Mouse (Mus musculus) forebrain, embryonic 16.5 days (tissue): Measurements from ENCODE around the gene Zgrf1. TPM values are rescaled to one million over a fixed set of nuclear protein-coding genes. Genes with fewer than 3 reads are reported as not detected.

Source experiments
- ATAC-seq: fragments of 200-750 bp; cut with Nextera tagmentation; 2 replicates; pipeline ENCODE4 v1.8.0; 2017; ENCODE audit warnings: mild to moderate bottlenecking, moderate library complexity
- H3K27ac ChIP-seq: fragments of 300-500 bp; sonication (generic); 2 replicates; pipeline ENCODE4 v1.5.1; 2014; ENCODE audit warnings: low read length, control low read depth
- H3K27me3 ChIP-seq: fragments of 300-500 bp; sonication (generic); replicated peaks from 2 replicates; pipeline ENCODE4 v1.6.1; 2014; ENCODE audit warnings: low read length; ENCODE audit not compliant: control insufficient read depth, insufficient read depth
- H3K36me3 ChIP-seq: fragments of 300-500 bp; sonication (generic); 2 replicates; pipeline ENCODE4 v1.6.1; 2014; ENCODE audit not compliant: control insufficient read depth, insufficient read depth
- H3K4me1 ChIP-seq: fragments of 300-500 bp; sonication (generic); replicated peaks from 2 replicates; pipeline ENCODE4 v1.6.1; 2014; ENCODE audit warnings: low read length; ENCODE audit not compliant: control insufficient read depth, insufficient read depth
- H3K4me2 ChIP-seq: fragments of 300-500 bp; sonication (generic); 2 replicates; pipeline ENCODE4 v1.6.1; 2014; ENCODE audit warnings: mild to moderate bottlenecking, low read length, control low read depth
- H3K4me3 ChIP-seq: fragments of 300-500 bp; sonication (generic); replicated peaks from 2 replicates; pipeline ENCODE4 v1.5.1; 2014; ENCODE audit warnings: mild to moderate bottlenecking, low read length, control low read depth
- H3K9ac ChIP-seq: fragments of 300-500 bp; sonication (generic); replicated peaks from 2 replicates; pipeline ENCODE4 v1.6.1; 2014; ENCODE audit warnings: low read depth, low read length, control low read depth
- H3K9me3 ChIP-seq: fragments of 300-500 bp; sonication (generic); 2 replicates; pipeline ENCODE4 v1.6.1; 2016; ENCODE audit warnings: low read length; ENCODE audit not compliant: control insufficient read depth
- WGBS: fragments of 180-500 bp; shearing (Covaris S2); extraction: QIAGEN DNeasy Blood & Tissue Kit; methylation state at CpG from one replicate; pipeline ENCODE4 v1.1.7; 2014; 5-methylcytosine and 5-hydroxymethylcytosine counted together
- polyA plus RNA-seq: library from polyadenylated mRNA; unstranded; fragments of >200 nt; fragmentation: Nextera tagmentation; extraction: Ambion mirVana; gene quantifications from 2 replicates; pipeline ENCODE4 v1.2.1, GENCODE M21; 2015

The Zgrf1 gene
- polyA plus RNA-seq = 4.9 and 5.2 TPM in 2 replicates

DNA sequence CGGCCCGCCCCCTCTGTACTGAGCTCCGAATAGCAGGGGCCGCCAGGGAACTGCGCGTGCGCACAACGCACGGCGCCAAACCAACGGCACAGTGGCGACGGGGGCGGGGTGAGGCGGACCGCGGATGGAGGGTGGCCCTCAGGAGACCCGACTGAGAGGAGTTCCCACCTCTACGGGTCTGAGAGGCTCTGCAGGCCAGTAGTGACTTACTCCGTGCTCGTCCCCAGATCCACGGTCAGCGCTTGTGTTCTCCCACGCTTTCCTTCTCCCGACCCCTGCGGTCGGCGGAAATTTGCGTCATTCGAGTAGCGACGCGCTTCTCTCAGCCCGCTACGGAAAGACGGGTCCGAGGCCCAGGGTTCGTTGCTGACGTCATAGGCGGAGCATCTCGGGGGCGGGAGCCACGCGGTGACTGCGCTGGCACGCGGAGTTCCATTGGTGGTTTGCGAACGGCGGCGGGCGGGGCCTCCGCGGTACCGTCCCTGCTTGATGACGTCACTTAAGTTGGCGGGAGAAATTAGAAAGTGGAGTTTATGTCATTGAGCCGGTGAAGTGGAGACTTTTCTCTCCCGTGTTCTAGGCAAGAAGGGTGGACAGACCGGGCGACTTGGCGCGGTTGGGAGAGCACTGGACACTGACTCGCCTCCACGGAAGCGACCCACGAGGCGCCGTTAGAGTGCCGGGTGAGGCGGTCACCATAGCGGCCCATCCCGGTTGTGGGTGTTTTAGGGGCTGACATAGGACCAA lies at the start of gene Zgrf1, which contains the start of gene Larp7:
Gene Zgrf1, plus strand, starts transcription at position 517 of the 747 bp plus-strand sequence.
Gene Larp7, minus strand, starts transcription at position 377 of the 747 bp plus-strand sequence.
- WGBS = under 1% methylated on average over 67 of the region's 73 CpGs
- ATAC-seq = peak; percentile 99
- Histone ChIP-seq H3K4me2 (peak within 1 kb of the TSS; percentile 82), H3K27me3 (no peaks in the 10 kb centered on the region), H3K4me1 (peaks cover 8% of the 10 kb centered on the region), H3K4me3 (peak within 1 kb of the TSS; percentile 77), H3K9ac (peak within 1 kb of the TSS; percentile 75), H3K27ac (peak within 1 kb of the TSS; percentile 91), H3K36me3 (no peaks in the 10 kb centered on the region), H3K9me3 (no peaks in the 10 kb centered on the region)

DNA sequence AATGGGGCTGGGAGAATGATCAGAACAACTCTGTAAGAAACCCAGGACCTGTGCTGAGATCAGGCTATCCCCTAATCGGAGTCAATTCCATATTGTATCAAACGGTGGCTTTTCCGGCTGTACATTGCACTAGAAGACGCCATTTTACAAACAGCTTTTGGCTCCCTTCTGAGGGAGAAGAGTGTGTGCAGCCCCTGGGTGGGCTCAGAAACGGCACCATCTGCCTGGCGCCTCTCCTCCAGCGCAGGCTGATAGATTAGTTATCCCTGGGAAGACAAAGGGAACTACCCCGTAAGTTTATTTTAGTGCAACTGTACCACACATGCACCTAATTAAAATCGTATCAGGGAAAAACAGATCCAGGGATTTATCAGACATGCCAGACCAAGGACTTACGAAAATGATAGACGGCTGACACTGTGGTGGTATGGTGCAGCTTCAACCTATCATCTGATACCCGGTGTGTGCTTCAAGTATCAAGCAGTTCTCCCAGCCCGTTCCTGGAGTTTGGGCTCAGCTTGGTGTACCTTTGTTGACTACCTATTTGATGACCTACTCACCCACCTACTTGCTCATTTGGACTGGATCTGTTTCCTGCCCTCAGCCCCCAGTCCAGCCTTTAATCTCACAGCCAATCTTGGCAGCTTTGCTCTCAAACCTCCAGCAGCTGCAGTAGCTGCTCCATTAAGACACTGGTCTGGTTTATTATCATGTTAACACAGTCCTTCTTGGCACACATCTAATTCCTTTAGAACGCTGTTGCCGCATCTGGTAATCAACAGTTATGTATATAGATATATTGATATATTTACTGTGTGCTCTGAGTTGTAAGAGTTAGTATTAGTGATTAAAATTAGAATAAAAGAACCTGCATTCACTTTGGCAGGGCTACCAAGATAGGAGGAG lies 45.2 kb upstream of the Zgrf1 start:
- H3K4me3 ChIP-seq = no peak overlapping the region
- H3K27me3 ChIP-seq = no peaks in the 10 kb centered on the region
- peaks cover 7% of the 10 kb centered on the region; the same call in 1 of the 2 replicates for H3K4me1 ChIP-seq
- 55% methylated on average over 15 of the region's 15 CpGs for WGBS
- H3K4me2 ChIP-seq = no peak overlapping the region
- H3K9me3 ChIP-seq = no peaks in the 10 kb centered on the region; the same call in 1 of the 2 replicates
- ATAC-seq = peak; percentile 64
- no peaks in the 10 kb centered on the region for H3K36me3 ChIP-seq
- no peak overlapping the region for H3K9ac ChIP-seq
- no peak overlapping the region for H3K27ac ChIP-seq

DNA sequence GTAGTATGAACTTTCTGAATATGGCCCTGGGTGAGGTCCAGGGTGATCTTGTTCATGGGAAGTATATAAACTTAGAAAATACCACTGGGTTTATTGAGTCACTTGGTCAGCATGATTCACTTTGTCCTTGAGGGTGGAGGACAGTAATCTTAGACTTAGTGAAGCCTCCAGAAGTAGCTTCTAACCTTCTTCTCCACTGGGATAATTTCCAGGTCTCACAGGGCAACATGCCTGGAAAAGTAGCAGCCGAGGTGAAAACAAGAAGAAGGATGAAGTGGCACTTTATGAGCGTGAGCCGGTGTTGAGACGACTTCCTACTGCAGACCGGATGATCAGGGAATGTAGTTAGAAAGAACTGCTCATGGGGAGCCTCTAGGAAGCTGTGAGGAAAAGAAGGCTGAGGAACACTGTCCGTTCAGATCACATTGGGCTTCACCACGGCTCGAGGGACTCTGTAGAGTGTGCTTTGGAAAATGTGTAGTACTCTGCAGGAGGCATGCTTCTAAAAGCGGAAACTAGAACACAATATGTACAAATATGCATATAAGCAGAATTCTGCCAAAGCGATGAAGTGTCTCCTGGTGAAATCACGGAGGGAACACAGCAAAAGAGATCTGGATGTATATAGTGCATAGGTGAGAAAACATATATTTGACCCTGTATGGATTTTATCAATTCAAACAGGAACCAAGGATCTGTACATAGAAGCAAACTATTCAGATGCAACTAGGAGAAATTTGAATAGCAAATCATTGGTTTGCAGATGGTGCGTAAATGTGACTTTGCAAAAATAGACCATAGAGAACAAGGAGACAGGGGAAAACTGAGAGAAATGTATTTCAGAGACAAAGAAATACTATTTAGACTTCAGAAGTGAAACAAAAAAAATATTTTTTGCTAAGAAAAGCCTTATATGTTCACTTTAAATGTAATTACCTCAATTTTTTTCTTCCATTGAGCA lies 41.2 kb upstream of the Zgrf1 start:
- no peak overlapping the region for H3K9ac ChIP-seq
- no peak for ATAC-seq
- H3K27me3 ChIP-seq = no peaks in the 10 kb centered on the region
- WGBS = 80% methylated on average over 12 of the region's 12 CpGs
- H3K36me3 ChIP-seq = no peaks in the 10 kb centered on the region
- H3K4me2 ChIP-seq = no peak overlapping the region
- H3K4me3 ChIP-seq = no peak overlapping the region
- H3K27ac ChIP-seq = no peak overlapping the region
- H3K9me3 ChIP-seq = no peaks in the 10 kb centered on the region
- peaks cover 7% of the 10 kb centered on the region; the same call in 1 of the 2 replicates for H3K4me1 ChIP-seq

DNA sequence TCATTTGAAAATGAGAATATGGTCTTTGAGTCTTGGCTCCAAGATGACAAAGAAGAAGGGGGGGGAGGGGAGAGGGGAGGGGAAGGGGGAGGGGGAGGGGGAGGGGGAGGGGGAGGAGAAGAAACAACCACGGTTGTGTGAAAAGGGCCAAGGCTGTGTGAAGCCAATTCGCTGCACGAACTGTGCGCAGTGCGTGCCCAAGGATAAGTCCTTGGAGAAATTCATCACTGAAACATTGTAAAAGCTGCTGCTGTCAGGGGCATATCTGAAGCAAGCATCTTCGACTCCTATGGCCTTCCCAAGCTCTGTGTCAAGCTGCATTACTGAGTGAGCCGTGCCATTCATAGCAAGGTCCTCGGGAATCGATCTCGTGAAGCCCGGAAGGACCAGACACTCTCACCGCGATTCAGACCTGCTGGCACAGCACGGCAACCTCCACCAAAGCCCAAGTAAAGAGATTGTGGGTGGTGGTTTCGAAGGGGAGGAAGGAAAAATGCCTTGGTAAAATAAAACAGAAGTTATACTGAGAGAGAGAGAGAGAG lies 40.4 kb upstream of the Zgrf1 start:
- ATAC-seq = no peak
- Histone ChIP-seq H3K9me3 (no peaks in the 10 kb centered on the region), H3K27me3 (no peaks in the 10 kb centered on the region), H3K36me3 (no peaks in the 10 kb centered on the region), H3K4me3 (no peak overlapping the region), H3K4me1 (peaks cover 6% of the 10 kb centered on the region; the same call in 1 of the 2 replicates), H3K4me2 (no peak overlapping the region), H3K27ac (no peak overlapping the region), H3K9ac (no peak overlapping the region)
- WGBS = 71% methylated on average over 15 of the region's 15 CpGs

DNA sequence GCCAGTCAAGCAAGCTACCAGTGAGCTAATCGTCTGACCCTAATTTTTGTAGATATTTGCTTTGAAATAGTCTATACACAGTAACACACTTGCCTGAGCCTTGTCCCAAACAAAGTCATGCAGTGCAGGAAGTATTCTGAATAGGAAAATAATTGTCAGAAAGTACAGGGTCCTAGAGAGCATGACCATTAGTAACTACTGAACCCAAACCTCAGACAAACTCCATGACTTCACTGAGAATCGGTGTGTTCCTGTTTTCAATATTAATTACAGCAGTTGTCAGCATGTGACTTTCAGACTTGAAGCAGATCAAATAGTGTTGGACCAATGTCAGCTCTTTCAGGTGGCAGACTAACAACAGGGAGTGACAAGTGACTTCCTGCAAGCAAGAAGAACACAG lies 39.6 kb upstream of the Zgrf1 start:
- Histone ChIP-seq H3K4me3 (no peak overlapping the region), H3K27ac (no peak overlapping the region), H3K4me2 (no peak overlapping the region), H3K4me1 (no peaks in the 10 kb centered on the region), H3K9ac (no peak overlapping the region), H3K36me3 (no peaks in the 10 kb centered on the region), H3K9me3 (no peaks in the 10 kb centered on the region), H3K27me3 (no peaks in the 10 kb centered on the region)
- no peak for ATAC-seq
- 78% methylated on average over 2 of the region's 2 CpGs for WGBS

DNA sequence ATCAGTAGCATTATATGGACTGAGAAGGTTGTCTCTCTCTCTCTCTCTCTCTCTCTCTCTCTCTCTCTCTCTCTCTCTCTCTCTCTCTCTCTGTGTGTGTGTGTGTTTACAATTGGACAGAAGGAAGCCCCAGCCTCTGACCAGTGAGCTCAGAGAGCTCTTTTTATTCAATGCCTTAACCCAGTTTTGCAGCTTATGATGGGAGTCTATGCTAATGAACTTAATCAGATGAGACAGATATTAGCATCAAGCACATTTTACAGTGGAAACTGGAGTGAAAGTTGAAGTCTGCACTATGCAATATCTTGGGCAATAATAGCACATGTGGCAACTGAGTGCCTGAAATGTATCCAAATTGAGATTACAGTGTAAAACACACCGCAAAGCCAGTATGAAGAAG lies 38.0 kb upstream of the Zgrf1 start:
- no peak for ATAC-seq
- Histone ChIP-seq H3K9me3 (no peaks in the 10 kb centered on the region), H3K4me1 (no peaks in the 10 kb centered on the region), H3K4me2 (no peak overlapping the region), H3K36me3 (no peaks in the 10 kb centered on the region), H3K9ac (no peak overlapping the region), H3K4me3 (no peak overlapping the region), H3K27ac (no peak overlapping the region), H3K27me3 (no peaks in the 10 kb centered on the region)
- 79% methylated on average over 1 of the region's 1 CpGs for WGBS

DNA sequence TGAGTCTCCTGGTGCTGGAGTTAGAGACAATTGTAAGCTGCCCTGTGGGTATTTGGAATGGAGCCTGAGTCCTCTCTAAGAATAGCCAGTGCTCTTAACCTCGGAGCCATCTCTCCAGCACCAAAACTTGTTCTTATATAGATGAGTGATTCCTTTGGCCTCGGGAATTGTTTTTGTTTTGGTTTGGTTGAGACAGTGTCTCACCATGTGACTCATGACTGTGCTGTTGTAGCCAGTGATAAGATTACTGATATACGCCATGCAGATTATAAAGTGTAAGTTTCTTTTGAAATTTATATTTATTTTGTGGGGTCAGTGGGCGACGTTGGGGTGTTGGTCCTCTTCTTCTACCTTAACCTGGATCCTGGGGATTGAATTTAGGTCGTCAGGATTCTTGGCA lies 33.0 kb upstream of the Zgrf1 start:
- WGBS = 83% methylated on average over 6 of the region's 6 CpGs
- H3K27ac ChIP-seq = no peak overlapping the region
- no peaks in the 10 kb centered on the region for H3K4me1 ChIP-seq
- no peak for ATAC-seq
- no peak overlapping the region for H3K4me2 ChIP-seq
- H3K36me3 ChIP-seq = no peaks in the 10 kb centered on the region
- H3K9me3 ChIP-seq = no peaks in the 10 kb centered on the region
- H3K9ac ChIP-seq = no peak overlapping the region
- no peaks in the 10 kb centered on the region for H3K27me3 ChIP-seq
- no peak overlapping the region for H3K4me3 ChIP-seq

DNA sequence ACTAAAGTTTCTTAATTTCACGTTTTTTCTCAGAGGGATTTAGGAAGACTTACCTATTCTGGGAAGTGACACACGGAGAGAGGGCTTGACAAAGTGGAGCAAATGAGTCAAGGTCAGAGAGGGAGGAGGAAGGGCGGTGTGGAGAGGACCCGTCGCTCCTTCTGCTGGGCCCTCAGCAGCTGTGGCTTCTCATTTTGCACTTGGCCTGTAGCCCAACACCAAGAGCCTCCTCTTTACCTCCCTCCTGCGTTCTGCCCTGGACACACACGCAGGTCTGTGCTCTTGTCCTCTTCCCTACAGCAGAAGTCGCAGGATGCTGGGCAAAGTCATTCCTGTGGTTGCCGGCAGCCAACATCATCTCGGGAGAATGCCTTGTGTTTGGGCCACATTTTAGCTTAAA lies 32.1 kb upstream of the Zgrf1 start:
- Histone ChIP-seq H3K9me3 (no peaks in the 10 kb centered on the region), H3K4me1 (no peaks in the 10 kb centered on the region), H3K4me3 (no peak overlapping the region), H3K36me3 (no peaks in the 10 kb centered on the region), H3K9ac (no peak overlapping the region), H3K4me2 (no peak overlapping the region), H3K27me3 (no peaks in the 10 kb centered on the region), H3K27ac (no peak overlapping the region)
- ATAC-seq = no peak
- 79% methylated on average over 10 of the region's 10 CpGs for WGBS
